Mouse (Mus musculus): Measurements from ENCODE around the gene Ccdc138. TPM values are rescaled to one million over a fixed set of nuclear protein-coding genes. Genes with fewer than 3 reads are reported as not detected.

Ccdc138 gene
- polyA plus RNA-seq (2016; fragmentation: Nextera tagmentation; extraction: Ambion mirVana) = 15.3 and 15.4 TPM in 2 replicates

DNA sequence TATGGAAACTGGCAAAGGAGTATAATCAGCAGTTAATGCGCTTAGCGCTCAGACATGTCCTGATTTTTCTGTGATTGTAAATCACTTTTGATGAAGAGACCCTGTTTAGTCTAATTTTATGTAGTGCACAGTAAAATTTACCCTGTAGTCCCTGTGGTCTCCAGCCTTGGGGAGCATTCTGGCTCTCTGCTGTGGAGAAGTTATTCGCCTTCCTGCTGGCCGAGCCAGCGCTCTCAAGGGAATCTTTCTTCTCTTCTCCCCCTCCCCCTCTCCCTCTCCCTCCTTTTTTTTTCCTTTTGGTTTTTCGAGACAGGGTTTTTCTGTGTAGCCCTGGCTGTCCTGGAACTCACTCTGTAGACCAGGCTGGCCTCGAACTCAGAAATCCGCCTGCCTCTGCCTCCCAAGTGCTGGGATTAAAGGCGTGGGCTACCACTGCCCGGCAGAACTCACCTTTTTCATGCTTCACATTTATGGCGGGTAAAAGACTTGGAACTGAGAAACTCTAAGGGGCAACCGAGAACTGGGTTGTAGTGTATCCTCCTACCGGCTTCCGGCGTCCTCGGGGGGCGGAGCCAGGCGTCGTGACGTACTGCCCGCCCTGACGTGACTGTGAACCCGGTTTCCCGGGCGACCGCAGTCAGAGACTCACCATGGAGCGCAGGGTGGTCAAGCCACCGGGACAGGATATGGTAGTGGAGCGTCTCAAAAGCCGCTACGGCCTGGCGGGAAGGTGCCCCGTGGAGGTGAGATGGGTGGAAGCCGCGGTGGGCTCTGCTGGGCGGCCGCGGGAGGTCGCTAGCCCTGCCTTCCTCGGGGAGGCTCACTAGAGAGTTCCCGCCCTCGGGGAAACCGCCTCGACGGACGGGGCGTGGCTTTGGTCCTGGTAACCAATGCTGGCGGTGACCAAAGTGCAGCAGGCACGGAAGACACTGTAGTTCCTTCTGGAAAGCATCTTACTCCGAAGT lies at the start of gene Ccdc138:
Gene Ccdc138 (plus strand): TSS at position 629 of the 965 bp plus-strand sequence.
- no peaks in the 10 kb centered on the region for H3K27me3 ChIP-seq
- WGBS = 1% methylated on average over 50 of the region's 50 CpGs
- H3K4me2 ChIP-seq (replicated peaks) = peak within 1 kb of the TSS; percentile 65
- peaks cover 26% of the 10 kb centered on the region for H3K36me3 ChIP-seq
- H3K27ac ChIP-seq (replicated peaks) = peak within 1 kb of the TSS; percentile 72
- peaks cover 13% of the 10 kb centered on the region for H3K4me1 ChIP-seq
- ATAC-seq (ENCODE audit: low FRiP score, low read depth) = peak; percentile 98
- H3K4me3 ChIP-seq = peak within 1 kb of the TSS; percentile 70
- peak within 1 kb of the TSS; percentile 68 for H3K9ac ChIP-seq (replicated peaks)
- no peaks in the 10 kb centered on the region for H3K9me3 ChIP-seq

DNA sequence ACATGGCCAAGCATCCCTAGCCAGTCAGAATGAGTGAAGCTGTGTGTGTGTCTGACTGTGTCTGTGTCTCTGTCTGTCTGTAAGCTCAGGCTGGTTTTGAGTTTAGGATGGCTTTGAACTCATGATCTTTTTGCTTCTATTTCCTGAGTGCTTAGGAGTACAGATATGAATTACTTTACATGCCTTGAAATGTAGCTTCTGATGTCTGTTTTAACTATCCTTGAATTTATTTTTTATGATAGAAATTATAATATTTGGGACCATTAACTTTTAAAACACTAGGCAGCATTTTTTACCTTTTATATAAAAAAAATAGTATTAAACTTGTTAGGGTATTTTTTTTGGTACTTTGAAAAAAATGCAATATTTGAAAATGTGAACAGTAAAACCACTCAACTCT lies 46.2 kb upstream of the Ccdc138 start:
- Histone ChIP-seq H3K27me3 (no peaks in the 10 kb centered on the region), H3K4me2 (replicated peaks) (no peak overlapping the region), H3K4me3 (no peak overlapping the region), H3K9me3 (no peaks in the 10 kb centered on the region), H3K27ac (replicated peaks) (no peak overlapping the region), H3K9ac (replicated peaks) (no peak overlapping the region), H3K4me1 (peaks cover 2% of the 10 kb centered on the region), H3K36me3 (peaks cover 29% of the 10 kb centered on the region)
- no peak for ATAC-seq (ENCODE audit: low FRiP score, low read depth)

DNA sequence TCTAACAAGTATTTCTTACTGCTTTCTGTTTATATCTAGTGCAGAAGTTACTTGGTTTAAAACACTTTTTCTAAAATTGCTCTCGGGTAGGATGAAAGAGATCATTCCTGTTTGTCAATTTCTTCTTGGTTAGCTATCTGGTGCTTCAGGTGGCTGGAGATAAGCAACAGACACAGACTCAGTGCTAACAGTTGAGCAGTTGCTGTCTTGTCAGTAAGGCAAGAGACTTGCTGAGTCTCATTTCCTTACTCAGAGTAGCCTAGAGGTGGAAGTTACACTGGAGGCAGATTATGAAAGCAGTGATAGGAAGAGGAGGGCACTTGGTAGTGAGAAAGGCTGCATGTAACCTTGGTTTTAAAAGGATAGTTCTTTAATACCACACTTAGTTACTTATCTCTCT lies 45.6 kb upstream of the Ccdc138 start:
- peaks cover 2% of the 10 kb centered on the region for H3K4me1 ChIP-seq
- peaks cover 30% of the 10 kb centered on the region for H3K36me3 ChIP-seq
- WGBS = 95% methylated on average over 1 of the region's 1 CpGs
- H3K27me3 ChIP-seq = no peaks in the 10 kb centered on the region
- no peaks in the 10 kb centered on the region for H3K9me3 ChIP-seq
- H3K9ac ChIP-seq (replicated peaks) = no peak overlapping the region
- ATAC-seq (ENCODE audit: low FRiP score, low read depth) = no peak
- H3K4me2 ChIP-seq (replicated peaks) = no peak overlapping the region
- H3K4me3 ChIP-seq = no peak overlapping the region
- no peak overlapping the region for H3K27ac ChIP-seq (replicated peaks)

- H3K9ac ChIP-seq (replicated peaks) = no peak overlapping the region
- no peak overlapping the region for H3K4me3 ChIP-seq
- H3K27ac ChIP-seq (replicated peaks) = no peak overlapping the region
- 100% methylated on average over 1 of the region's 1 CpGs for WGBS
- H3K27me3 ChIP-seq = no peaks in the 10 kb centered on the region
- H3K4me1 ChIP-seq = no peaks in the 10 kb centered on the region
- peaks cover 65% of the 10 kb centered on the region for H3K36me3 ChIP-seq
- H3K9me3 ChIP-seq = no peaks in the 10 kb centered on the region
- H3K4me2 ChIP-seq (replicated peaks) = no peak overlapping the region
- ATAC-seq (ENCODE audit: low FRiP score, low read depth) = no peak
These were observed 37.9 kb upstream of the Ccdc138 start for GRCm38 (mm10) chr10:58459896-58460295.

DNA sequence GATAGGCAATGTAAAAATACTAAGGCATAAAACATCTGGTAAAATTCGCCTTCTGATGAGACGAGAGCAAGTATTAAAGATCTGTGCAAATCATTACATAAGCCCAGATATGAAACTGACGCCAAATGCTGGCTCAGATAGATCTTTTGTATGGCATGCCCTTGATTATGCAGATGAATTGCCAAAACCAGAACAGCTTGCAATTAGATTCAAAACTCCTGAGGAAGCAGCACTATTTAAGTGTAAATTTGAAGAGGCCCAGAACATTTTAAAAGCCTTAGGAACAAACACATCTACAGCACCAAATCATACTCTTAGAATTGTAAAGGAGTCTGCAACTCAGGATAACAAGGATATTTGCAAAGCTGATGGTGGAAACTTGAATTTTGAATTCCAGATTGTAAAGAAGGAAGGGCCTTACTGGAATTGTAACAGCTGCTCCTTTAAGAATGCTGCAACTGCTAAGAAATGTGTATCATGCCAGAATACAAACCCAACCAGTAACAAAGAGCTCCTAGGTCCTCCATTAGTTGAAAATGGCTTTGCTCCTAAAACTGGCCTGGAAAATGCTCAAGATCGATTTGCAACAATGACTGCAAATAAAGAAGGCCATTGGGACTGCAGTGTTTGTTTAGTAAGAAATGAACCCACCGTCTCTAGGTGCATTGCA lies 20.5 kb upstream of the Ccdc138 start:
- WGBS = 93% methylated on average over 5 of the region's 5 CpGs
- H3K9ac ChIP-seq (replicated peaks) = no peak overlapping the region
- H3K9me3 ChIP-seq = no peaks in the 10 kb centered on the region
- ATAC-seq (ENCODE audit: low FRiP score, low read depth) = no peak
- H3K4me1 ChIP-seq = no peaks in the 10 kb centered on the region
- H3K27me3 ChIP-seq = no peaks in the 10 kb centered on the region
- H3K27ac ChIP-seq (replicated peaks) = no peak overlapping the region
- peaks cover 57% of the 10 kb centered on the region for H3K36me3 ChIP-seq
- no peak overlapping the region for H3K4me3 ChIP-seq
- H3K4me2 ChIP-seq (replicated peaks) = no peak overlapping the region

DNA sequence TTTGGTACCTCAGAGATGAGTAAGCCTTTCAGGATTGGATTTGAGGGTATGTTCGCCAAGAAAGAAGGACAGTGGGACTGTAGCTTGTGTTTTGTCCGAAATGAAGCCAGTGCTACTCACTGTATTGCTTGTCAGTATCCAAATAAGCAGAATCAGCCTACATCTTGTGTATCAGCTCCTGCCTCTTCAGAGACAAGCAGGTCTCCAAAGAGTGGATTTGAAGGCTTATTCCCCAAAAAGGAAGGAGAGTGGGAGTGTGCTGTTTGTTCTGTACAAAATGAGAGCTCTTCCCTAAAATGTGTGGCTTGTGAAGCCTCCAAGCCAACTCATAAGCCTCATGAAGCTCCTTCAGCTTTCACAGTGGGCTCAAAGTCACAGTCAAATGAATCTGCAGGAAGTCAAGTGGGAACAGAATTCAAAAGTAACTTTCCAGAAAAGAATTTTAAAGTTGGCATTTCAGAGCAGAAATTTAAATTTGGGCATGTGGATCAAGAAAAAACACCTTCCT lies 19.6 kb upstream of the Ccdc138 start:
- H3K4me3 ChIP-seq = no peak overlapping the region
- H3K36me3 ChIP-seq = peaks cover 57% of the 10 kb centered on the region
- H3K9me3 ChIP-seq = no peaks in the 10 kb centered on the region
- no peaks in the 10 kb centered on the region for H3K27me3 ChIP-seq
- no peak overlapping the region for H3K27ac ChIP-seq (replicated peaks)
- no peak overlapping the region for H3K9ac ChIP-seq (replicated peaks)
- no peak overlapping the region for H3K4me2 ChIP-seq (replicated peaks)
- WGBS = 92% methylated on average over 2 of the region's 2 CpGs
- no peaks in the 10 kb centered on the region for H3K4me1 ChIP-seq
- ATAC-seq (ENCODE audit: low FRiP score, low read depth) = no peak

GRCm38 (mm10) chr10:58479954-58480490 lies 17.7 kb upstream of the Ccdc138 start:
- Histone ChIP-seq H3K4me1 (no peaks in the 10 kb centered on the region), H3K27me3 (no peaks in the 10 kb centered on the region), H3K4me2 (replicated peaks) (no peak overlapping the region), H3K4me3 (no peak overlapping the region), H3K36me3 (peaks cover 66% of the 10 kb centered on the region), H3K27ac (replicated peaks) (no peak overlapping the region), H3K9me3 (no peaks in the 10 kb centered on the region), H3K9ac (replicated peaks) (no peak overlapping the region)
- no peak for ATAC-seq (ENCODE audit: low FRiP score, low read depth)
- WGBS = 96% methylated on average over 4 of the region's 4 CpGs

DNA sequence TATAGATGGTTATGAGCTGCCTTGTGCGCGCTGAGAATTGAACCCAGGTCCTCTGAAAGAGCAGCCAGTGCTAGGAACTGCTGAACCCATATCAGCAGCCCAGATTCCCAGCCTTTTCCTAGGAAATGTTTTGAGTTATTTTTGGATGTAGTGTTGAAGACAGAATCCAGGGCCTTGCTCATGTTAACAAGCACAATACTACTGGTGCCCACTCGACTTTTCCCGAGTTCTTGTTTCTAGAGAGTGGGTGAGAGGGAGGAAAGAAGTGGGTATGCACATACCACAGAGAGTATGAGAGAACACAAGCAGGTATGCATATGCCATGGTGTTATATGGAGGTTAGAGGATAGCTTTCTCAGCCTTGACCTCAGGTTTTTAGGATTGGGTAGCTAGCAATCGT lies 6.7 kb upstream of the Ccdc138 start:
- H3K27ac ChIP-seq (replicated peaks) = no peak overlapping the region
- H3K4me3 ChIP-seq = no peak overlapping the region
- H3K4me2 ChIP-seq (replicated peaks) = no peak overlapping the region
- H3K9ac ChIP-seq (replicated peaks) = no peak overlapping the region
- H3K36me3 ChIP-seq = peaks cover 57% of the 10 kb centered on the region
- ATAC-seq (ENCODE audit: low FRiP score, low read depth) = no peak
- H3K9me3 ChIP-seq = no peaks in the 10 kb centered on the region
- no peaks in the 10 kb centered on the region for H3K27me3 ChIP-seq
- 92% methylated on average over 5 of the region's 5 CpGs for WGBS
- no peaks in the 10 kb centered on the region for H3K4me1 ChIP-seq

DNA sequence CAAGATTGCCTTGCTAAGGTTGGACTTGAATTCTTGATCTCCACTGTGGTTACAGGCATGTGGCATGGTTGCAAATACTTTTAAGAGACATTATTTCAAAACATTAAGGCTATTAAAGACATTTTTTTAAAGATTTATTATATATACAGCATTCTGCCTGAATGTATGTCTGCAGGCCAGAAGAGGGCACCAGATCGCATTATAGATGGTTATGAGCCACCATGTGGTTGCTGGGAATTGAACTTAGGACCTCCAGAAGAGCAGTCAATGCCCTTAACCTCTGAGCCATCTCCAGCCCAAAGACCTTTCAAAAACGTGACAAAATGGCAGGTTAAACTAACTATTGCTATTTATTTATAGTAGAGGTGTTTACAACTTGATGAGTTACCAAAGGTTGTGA lies 2.1 kb upstream of the Ccdc138 start:
- Histone ChIP-seq H3K36me3 (peaks cover 44% of the 10 kb centered on the region), H3K4me1 (peaks cover 13% of the 10 kb centered on the region), H3K9ac (replicated peaks) (no peak overlapping the region), H3K27me3 (no peaks in the 10 kb centered on the region), H3K4me2 (replicated peaks) (no peak overlapping the region), H3K9me3 (no peaks in the 10 kb centered on the region), H3K27ac (replicated peaks) (no peak overlapping the region), H3K4me3 (no peak overlapping the region)
- no peak for ATAC-seq (ENCODE audit: low FRiP score, low read depth)
- WGBS = 85% methylated on average over 2 of the region's 2 CpGs

DNA sequence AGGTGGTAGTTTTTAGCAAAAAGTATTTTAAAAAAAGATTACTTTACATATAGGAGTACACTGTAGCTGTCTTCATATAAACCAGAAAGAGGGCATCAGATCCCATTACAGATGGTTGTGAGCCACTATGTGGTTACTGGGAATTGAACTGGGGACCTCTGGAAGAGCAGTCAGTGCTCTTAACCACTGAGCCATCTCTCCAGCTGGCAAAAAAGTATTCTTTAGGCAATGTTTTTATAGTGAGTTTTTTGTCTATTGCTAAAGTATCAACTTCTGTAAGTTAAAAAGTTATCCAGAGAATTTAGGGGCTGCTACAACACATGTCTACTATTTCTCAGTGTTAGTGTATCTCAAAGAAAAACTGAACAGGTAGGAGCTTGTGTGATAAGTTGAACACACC lies 1.0 kb upstream of the Ccdc138 start:
- Histone ChIP-seq H3K27me3 (no peaks in the 10 kb centered on the region), H3K36me3 (peaks cover 33% of the 10 kb centered on the region), H3K4me1 (peaks cover 13% of the 10 kb centered on the region), H3K4me2 (replicated peaks) (peak overlapping the region; percentile 65; the same call in 1 of the 2 replicates), H3K9me3 (no peaks in the 10 kb centered on the region), H3K27ac (replicated peaks) (0 out of 2 replicates have a peak overlapping the region, but pooled peaks have one; percentile 72), H3K9ac (replicated peaks) (no peak overlapping the region), H3K4me3 (peak overlapping the region; percentile 70; the same call in 1 of the 2 replicates)
- ATAC-seq (ENCODE audit: low FRiP score, low read depth) = no peak

DNA sequence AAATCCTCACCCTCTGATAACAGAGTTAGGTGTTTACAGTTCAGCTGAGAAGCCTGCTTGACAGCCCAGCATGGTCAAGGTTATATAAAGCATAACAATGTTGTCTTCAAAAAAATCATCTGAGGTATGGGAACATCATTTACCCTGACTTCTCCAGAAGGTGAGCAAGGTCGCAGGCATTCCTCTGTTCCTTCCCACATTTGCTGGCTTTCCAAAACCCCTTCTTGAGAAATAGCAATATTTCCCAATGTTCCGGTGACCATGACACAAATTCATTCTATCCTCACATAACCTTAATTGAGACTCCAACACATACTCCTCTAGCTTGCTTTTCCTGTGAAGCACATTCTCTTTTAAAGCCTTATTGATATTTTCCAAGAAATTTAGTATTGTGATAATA lies 768 bp downstream of the Ccdc138 start:
- Histone ChIP-seq H3K27ac (replicated peaks) (no peak overlapping the region), H3K9me3 (no peaks in the 10 kb centered on the region), H3K4me1 (peaks cover 13% of the 10 kb centered on the region), H3K4me3 (peak overlapping the region; percentile 70), H3K36me3 (peaks cover 16% of the 10 kb centered on the region), H3K9ac (replicated peaks) (peak overlapping the region; percentile 68), H3K27me3 (no peaks in the 10 kb centered on the region), H3K4me2 (replicated peaks) (peak overlapping the region; percentile 65)
- ATAC-seq (ENCODE audit: low FRiP score, low read depth) = no peak
- WGBS = 65% methylated on average over 2 of the region's 2 CpGs

- WGBS = 96% methylated on average over 1 of the region's 1 CpGs
- no peak for ATAC-seq (ENCODE audit: low FRiP score, low read depth)
These were observed 31.6 kb downstream of the Ccdc138 start for GRCm38 (mm10) chr10:58529358-58529757.

More at GRCm38 (mm10) chr10:58529358-58529757, 31.6 kb downstream of the Ccdc138 start:
- H3K9me3 ChIP-seq = no peaks in the 10 kb centered on the region
- H3K9ac ChIP-seq (replicated peaks) = no peak overlapping the region
- H3K27me3 ChIP-seq = no peaks in the 10 kb centered on the region
- no peaks in the 10 kb centered on the region for H3K4me1 ChIP-seq
- H3K4me3 ChIP-seq = no peak overlapping the region
- peaks cover 31% of the 10 kb centered on the region for H3K36me3 ChIP-seq
- no peak overlapping the region for H3K27ac ChIP-seq (replicated peaks)
- no peak overlapping the region for H3K4me2 ChIP-seq (replicated peaks)
